Mouse (Mus musculus) retina, postnatal 1 day (tissue): ENCODE results near the gene Eif6.

Source experiments
- DNase-seq: peaks from one replicate; pipeline ENCODE4 v3.0.0-alpha.2; 2012

Gene Eif6

DNA sequence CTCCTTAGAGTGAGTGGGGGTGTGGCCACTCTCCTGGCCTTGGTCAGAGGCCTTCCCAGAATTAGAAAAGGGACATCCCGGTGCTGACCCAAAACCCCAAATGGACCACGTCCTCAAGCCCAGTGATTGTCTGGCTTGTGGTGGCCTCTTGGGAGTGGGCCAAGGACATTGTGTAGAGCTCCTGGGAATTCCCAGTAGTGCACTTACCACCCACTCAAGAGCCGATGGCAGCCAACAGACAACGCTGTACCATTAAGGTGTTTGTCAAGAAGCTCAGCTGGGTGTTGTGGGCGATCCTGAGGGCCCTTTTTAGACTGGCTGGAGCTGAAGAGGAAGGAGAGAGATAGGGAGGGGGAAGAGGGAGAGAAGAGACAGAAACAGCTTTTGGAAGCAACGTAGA, 42.2 kb downstream of the Eif6 start:
- no peak for DNase-seq

DNA sequence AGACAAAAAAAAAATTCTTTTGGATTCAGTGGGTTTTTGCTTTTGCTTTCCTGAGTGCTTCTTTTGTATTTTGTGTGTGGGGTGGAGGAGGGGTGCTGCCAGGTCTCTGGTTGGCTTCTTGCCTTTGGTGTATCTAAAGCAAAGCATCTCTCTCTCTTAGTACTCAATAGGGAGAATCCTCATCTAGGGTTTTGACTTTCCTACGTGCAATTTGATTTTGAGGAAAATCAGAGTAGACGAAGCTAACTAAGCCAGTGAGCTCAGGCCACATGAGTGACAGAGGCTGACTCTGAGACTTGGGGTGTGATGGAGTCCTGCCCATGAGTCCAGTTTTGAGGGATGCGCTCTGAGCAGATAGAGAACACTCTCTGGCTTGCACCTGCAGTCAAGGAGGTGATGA, 47.2 kb downstream of the Eif6 start:
- no peak for DNase-seq

DNA sequence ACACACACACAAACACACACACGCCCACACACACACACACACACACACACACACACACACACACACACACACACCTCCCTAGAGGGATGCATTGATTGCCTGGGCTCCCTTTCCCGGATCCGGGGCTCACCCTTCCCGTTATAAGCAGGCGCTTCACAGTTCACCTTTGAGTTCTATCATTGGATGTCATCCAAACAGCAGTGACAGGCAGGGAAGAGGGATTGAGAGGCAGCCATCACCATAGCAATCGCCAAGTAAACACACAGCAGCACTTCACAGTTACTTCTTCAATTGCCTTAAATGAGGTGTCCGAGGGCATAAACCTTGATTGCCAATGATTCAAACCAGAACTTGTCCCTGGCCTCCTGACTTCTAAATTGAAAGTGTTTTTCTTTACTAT, 47.7 kb downstream of the Eif6 start:
- peak; percentile 25 for DNase-seq

GRCm38 (mm10) chr2:155778004-155778403, 48.7 kb downstream of the Eif6 start:
- DNase-seq = no peak

GRCm38 (mm10) chr2:155777688-155777985, 49.1 kb downstream of the Eif6 start:
- DNase-seq = no peak

- DNase-seq = no peak
Measured at GRCm38 (mm10) chr2:155776824-155777687, 49.7 kb downstream of the Eif6 start.

DNA sequence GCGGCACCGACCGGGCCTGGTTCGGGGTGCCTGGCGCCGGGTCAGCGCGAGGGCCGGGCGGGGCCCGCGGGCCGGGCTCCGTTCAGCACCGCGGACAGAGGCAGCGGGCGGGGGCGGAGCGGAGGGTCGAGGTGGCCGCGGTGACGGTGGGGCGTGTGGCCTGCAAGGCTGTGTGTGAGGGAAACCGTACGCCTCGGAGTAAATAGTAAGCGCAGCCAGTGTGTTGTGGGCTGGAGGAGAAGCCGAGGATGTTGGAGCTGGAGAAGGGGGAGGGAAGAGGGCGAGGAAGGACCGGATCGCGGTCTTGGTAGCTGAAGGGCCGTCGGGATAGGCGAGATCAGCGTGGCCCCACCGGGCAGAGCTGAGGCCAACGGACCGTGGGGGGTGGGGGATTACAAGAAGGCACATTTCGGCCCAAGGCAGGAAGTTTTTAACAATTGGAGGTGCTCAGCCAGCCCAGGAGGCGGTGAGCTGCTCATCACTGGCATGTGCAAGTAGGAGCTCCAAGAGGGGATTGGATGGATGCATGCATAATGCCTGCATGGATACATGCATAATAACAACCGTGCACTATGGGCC, 51.0 kb downstream of the Eif6 start:
- DNase-seq = peak; percentile 79

GRCm38 (mm10) chr2:155774927-155775684, 51.6 kb downstream of the Eif6 start, which contains the start of gene Mmp24:
Gene Mmp24 (plus strand): TSS chr2:155775342.
- peak; percentile 40 for DNase-seq

DNA sequence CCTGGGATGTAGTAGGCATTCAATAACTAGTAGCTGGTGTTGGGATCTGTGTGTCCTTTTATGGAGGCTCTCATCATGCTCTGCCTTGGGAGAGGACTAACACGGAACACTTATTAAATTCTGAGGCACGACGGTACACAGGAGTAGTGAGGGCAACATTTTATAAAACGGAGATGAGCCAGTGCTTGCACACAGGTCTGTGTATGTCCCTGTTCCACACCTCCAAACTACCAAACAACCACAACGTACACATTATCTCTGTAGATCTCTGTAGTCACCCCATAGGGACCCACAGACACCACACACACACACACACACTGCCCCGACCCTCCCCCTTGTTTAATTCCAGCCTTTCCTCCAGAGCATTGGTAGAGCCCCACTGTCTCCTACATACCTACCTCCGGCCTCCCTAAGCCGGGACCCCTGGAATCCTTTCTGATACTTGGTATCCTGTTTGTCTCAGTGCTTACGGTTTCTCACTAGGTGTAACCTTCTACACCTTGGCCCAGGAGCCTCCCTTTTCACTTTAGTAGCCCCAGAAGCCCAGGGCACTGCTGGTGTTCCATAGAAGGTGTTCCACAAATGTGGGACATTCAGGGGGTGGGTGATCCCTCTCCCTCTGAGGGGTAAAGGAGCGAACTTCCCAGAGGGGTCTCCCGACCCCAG, 52.3 kb downstream of the Eif6 start:
- DNase-seq = no peak

- DNase-seq = no peak
Measured at GRCm38 (mm10) chr2:155773664-155774063, 53.1 kb downstream of the Eif6 start.
